Mouse (Mus musculus) gonadal fat pad, adult 2 months (tissue): ENCODE measurements around the gene Rbm47. TPM values are rescaled to one million over a fixed set of nuclear protein-coding genes. Genes with fewer than 3 reads are reported as not detected.

Experiments
- polyA plus RNA-seq: library from polyadenylated mRNA; depleted of rRNA; stranded (reverse); fragments of >200 nt; gene quantifications from 2 replicates; pipeline ENCODE4 v1.2.3, GENCODE M21; 2012; rRNA removed

The Rbm47 gene
- polyA plus RNA-seq, 1 experiment: 54.2 TPM

Other genes starting within 250 kb of the Rbm47 start
- 0.06 TPM in 1 of 2 replicates, not detected in the other for gene Chrna9, start 238.2 kb downstream of the Rbm47 start, polyA plus RNA-seq
- gene 9130230L23Rik, start 168.8 kb downstream of the Rbm47 start, polyA plus RNA-seq: 59.0 and 60.0 TPM in 2 replicates
- 0.34 and 0.49 TPM in 2 replicates for gene Nsun7, start 86.8 kb upstream of the Rbm47 start, polyA plus RNA-seq